Mouse (Mus musculus): ENCODE data around the gene Ky. TPM values are rescaled to one million over a fixed set of nuclear protein-coding genes. Genes with fewer than 3 reads are reported as not detected.

The Ky gene
- polyA plus RNA-seq, 1 experiment = not detected

DNA sequence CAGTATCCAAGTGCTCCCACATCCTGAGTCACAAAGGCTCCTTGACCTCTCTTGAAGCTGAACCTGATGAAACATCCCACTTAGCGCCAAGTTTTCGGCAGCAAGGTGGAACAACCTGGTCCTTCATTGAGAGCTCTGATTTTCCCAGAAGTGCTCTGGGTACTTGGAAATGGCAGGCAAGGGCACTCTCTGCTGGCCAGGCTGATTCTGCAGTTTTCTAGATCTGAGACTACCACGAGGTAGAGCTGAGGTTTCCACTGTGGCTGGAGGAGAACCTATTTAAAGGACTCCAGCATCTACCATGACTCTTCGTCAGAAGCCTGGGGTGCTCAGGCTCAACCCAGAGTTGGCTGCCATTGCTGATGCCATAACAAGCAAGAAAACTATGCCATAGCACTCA, 8.0 kb downstream of the Ky start:
- Histone ChIP-seq H3K27ac (ENCODE audit: control insufficient read depth, insufficient read depth, low read depth, low read length, poor library complexity) (no peak overlapping the region), H3K4me3 (replicated peaks; ENCODE audit: control insufficient read depth, low read depth, low read length) (no peak overlapping the region), H3K4me1 (ENCODE audit: control insufficient read depth, insufficient read depth, low read length) (no peaks in the 10 kb centered on the region)
- 69% methylated on average over 4 of the region's 4 CpGs for WGBS
- no peak for TF ChIP-seq POLR2A (IDR thresholded peaks at IDR 0.05; ENCODE audit: borderline replicate concordance, control insufficient read depth, low read depth, low read length)
- TF ChIP-seq CTCF (IDR thresholded peaks at IDR 0.05; ENCODE audit: control insufficient read depth, insufficient read depth, low read length) = no peak

DNA sequence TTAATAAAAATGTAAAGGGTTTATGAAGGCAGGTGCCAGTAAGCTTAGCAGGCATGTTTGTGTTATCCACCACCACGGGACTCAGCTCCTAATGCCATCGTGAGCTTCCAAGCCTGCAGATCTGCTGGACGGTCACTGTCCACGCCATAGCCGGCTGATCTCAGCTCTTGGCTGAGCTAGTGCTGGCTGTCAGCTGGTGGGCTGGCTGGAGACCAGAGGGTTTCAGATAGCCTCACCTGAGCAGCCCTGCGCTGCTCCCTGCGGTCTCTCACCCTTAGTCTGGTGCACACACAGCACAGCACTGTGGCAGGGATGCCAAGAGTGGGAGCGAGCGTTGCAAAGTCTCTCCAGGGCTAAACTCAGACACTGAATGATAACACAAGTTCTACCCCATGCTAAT, 12.9 kb downstream of the Ky start:
- no peak for TF ChIP-seq CTCF (IDR thresholded peaks at IDR 0.05; ENCODE audit: control insufficient read depth, insufficient read depth, low read length)
- TF ChIP-seq POLR2A (IDR thresholded peaks at IDR 0.05; ENCODE audit: borderline replicate concordance, control insufficient read depth, low read depth, low read length) = no peak
- 91% methylated on average over 9 of the region's 9 CpGs for WGBS
- Histone ChIP-seq H3K4me1 (ENCODE audit: control insufficient read depth, insufficient read depth, low read length) (no peaks in the 10 kb centered on the region; the same call in 1 of the 2 replicates), H3K4me3 (replicated peaks; ENCODE audit: control insufficient read depth, low read depth, low read length) (no peak overlapping the region), H3K27ac (ENCODE audit: control insufficient read depth, insufficient read depth, low read depth, low read length, poor library complexity) (no peak overlapping the region)

DNA sequence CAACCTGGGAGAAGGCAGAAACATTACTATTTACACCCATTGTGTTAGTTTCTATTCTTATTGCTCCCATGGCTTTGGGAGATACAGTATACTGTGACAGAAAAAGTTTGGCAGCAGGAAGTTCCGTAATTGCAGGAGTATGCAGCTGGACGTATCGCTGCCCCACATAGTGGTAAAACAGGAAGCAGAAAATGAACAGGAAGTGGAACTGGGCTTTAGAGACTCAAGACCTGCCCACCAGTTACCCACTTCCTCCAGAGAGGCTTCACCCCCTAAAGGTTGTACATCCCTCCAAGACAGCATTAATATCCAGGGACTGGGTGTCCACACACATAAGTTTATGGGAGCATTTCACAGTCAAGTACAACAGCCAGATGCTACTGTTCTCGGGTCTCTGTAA, 15.8 kb downstream of the Ky start:
- no peak overlapping the region for H3K4me3 ChIP-seq (replicated peaks; ENCODE audit: control insufficient read depth, low read depth, low read length)
- WGBS = 17% methylated on average over 4 of the region's 4 CpGs
- no peaks in the 10 kb centered on the region; the same call in 1 of the 2 replicates for H3K4me1 ChIP-seq (ENCODE audit: control insufficient read depth, insufficient read depth, low read length)
- TF ChIP-seq POLR2A (IDR thresholded peaks at IDR 0.05; ENCODE audit: borderline replicate concordance, control insufficient read depth, low read depth, low read length) (no peak), CTCF (IDR thresholded peaks at IDR 0.05; ENCODE audit: control insufficient read depth, insufficient read depth, low read length) (no peak)
- H3K27ac ChIP-seq (ENCODE audit: control insufficient read depth, insufficient read depth, low read depth, low read length, poor library complexity) = no peak overlapping the region

DNA sequence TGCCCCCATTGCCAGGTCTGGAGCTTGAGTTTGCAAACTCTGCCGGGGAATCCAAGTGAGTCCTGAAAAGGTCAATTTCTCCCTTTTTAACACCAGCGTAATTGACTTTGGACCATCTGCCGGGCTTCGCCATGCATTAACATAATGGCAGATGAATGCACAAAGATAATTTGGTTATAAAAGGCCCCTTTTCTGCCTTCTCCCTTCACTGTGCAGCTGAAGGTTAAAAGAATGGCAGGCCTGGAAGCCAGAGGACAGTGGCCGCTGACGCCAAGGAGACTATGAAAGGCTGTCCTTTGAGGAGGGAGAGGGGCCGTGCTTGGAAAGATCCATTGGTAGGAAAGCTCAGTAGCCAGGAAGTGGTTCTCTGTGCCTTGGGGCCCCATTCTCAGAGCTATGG, 22.6 kb downstream of the Ky start:
- TF ChIP-seq CTCF (IDR thresholded peaks at IDR 0.05; ENCODE audit: control insufficient read depth, insufficient read depth, low read length) (no peak), POLR2A (IDR thresholded peaks at IDR 0.05; ENCODE audit: borderline replicate concordance, control insufficient read depth, low read depth, low read length) (no peak)
- no peak overlapping the region for H3K27ac ChIP-seq (ENCODE audit: control insufficient read depth, insufficient read depth, low read depth, low read length, poor library complexity)
- 89% methylated on average over 7 of the region's 7 CpGs for WGBS
- H3K4me1 ChIP-seq (ENCODE audit: control insufficient read depth, insufficient read depth, low read length) = no peaks in the 10 kb centered on the region
- no peak overlapping the region for H3K4me3 ChIP-seq (replicated peaks; ENCODE audit: control insufficient read depth, low read depth, low read length)

DNA sequence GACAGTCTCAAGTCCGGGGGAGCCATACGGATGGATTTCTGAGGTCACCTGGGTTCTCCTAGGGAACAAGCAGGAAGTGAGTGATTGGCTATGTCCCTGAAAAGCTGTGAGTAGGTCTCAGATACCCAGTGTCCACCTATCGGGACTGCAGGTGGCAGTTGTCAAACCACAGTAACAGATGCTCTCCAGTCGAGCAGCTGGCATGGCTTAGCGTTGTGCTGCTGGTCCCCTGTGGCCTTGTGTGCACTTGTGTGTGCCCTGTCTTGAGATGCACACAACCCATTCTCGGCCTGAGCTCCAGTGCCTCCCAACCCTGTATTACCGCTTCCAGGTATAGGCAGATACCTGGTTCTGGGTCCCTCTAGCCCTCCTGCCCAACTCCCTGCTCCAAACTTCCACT, 23.0 kb downstream of the Ky start:
- Histone ChIP-seq H3K27ac (ENCODE audit: control insufficient read depth, insufficient read depth, low read depth, low read length, poor library complexity) (no peak overlapping the region), H3K4me3 (replicated peaks; ENCODE audit: control insufficient read depth, low read depth, low read length) (no peak overlapping the region), H3K4me1 (ENCODE audit: control insufficient read depth, insufficient read depth, low read length) (no peaks in the 10 kb centered on the region)
- WGBS = 76% methylated on average over 7 of the region's 7 CpGs
- TF ChIP-seq POLR2A (IDR thresholded peaks at IDR 0.05; ENCODE audit: borderline replicate concordance, control insufficient read depth, low read depth, low read length) (no peak), CTCF (IDR thresholded peaks at IDR 0.05; ENCODE audit: control insufficient read depth, insufficient read depth, low read length) (no peak)

DNA sequence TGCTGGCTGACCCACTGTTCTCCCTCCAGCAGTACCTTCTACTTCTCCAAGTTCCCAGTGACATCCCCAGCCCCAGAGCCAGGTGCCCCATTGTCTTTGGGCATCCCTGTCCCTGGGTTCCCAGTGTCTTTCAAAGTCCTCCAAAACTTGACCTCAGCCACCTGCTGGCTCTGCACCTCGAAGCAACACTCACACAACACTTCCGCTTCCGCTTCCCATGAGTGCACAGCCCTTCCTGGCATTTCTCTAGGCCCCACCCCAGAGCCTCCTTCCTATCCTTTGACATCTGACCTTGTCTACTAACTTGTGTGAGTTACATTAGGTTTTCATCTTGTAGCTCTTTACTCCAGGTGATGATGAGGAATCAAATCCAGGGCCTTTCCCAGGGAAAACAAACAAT, 23.5 kb downstream of the Ky start:
- Histone ChIP-seq H3K4me1 (ENCODE audit: control insufficient read depth, insufficient read depth, low read length) (no peaks in the 10 kb centered on the region), H3K4me3 (replicated peaks; ENCODE audit: control insufficient read depth, low read depth, low read length) (no peak overlapping the region), H3K27ac (ENCODE audit: control insufficient read depth, insufficient read depth, low read depth, low read length, poor library complexity) (no peak overlapping the region)
- TF ChIP-seq POLR2A (IDR thresholded peaks at IDR 0.05; ENCODE audit: borderline replicate concordance, control insufficient read depth, low read depth, low read length) (no peak), CTCF (IDR thresholded peaks at IDR 0.05; ENCODE audit: control insufficient read depth, insufficient read depth, low read length) (no peak)
- 69% methylated on average over 3 of the region's 3 CpGs for WGBS

DNA sequence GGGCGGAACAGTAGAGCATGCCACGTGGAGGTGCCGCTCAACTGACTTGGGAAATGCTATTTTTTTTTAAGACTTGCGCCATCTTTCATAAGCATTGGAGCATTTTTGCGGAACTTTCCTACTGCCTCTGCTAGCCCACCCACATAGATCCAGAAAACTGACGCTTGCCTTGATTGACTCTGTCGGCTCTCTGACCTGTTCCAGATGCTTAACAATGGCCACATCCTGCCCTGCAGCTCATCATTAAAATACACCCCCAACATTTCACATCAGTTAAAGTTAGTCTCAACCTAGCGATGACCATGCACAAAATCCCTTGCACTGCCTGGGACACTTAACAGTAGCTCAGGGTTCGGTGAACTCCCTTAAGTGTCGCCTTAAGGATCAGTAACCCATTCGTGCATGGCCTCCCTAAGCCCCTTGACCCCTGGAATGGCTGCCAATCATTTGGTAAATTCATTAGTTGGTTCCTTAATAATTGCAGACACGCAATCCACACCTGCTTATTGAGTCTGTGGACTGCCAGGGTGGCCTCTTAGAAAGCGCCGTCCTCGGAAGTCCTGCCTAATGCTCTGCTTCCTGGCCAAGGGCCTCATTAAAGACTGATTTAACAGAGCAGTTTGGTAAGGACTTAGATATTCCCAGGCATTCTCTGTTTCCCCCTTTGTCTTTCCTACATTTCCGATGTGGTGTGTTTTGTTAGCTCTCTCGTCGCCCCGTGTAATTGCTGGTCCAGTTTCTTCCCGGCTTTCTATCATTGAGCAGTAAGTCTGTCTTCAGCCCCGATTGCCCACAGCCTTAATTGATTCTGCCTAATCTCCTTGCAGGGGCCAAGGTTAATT, 25.7 kb downstream of the Ky start:
- H3K4me1 ChIP-seq (ENCODE audit: control insufficient read depth, insufficient read depth, low read length) = no peaks in the 10 kb centered on the region
- no peak overlapping the region for H3K27ac ChIP-seq (ENCODE audit: control insufficient read depth, insufficient read depth, low read depth, low read length, poor library complexity)
- 75% methylated on average over 21 of the region's 21 CpGs for WGBS
- TF ChIP-seq POLR2A (IDR thresholded peaks at IDR 0.05; ENCODE audit: borderline replicate concordance, control insufficient read depth, low read depth, low read length) (no peak), CTCF (IDR thresholded peaks at IDR 0.05; ENCODE audit: control insufficient read depth, insufficient read depth, low read length) (no peak)
- H3K4me3 ChIP-seq (replicated peaks; ENCODE audit: control insufficient read depth, low read depth, low read length) = no peak overlapping the region

DNA sequence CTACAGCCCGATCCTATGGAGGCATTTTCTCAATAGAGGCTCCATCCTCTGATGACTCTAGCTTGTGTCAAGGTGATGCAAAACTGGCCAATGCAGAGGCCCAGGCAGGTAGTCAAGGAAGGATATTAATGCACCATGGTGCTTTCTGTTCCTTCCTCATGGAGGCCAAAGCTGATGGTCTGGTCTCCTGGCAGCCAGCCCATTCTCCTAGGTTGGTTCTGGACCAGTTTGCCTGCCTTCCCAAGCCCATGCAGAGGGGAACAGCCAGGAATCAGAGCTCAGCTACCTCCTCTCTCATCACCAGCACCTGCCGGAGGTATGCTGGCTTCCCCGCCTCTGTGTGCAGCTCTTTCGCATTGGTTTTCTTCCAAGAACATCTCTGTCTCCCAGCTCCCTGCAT, 31.4 kb downstream of the Ky start:
- WGBS = 79% methylated on average over 4 of the region's 4 CpGs
- Histone ChIP-seq H3K4me1 (ENCODE audit: control insufficient read depth, insufficient read depth, low read length) (no peaks in the 10 kb centered on the region; the same call in 1 of the 2 replicates), H3K4me3 (replicated peaks; ENCODE audit: control insufficient read depth, low read depth, low read length) (no peak overlapping the region), H3K27ac (ENCODE audit: control insufficient read depth, insufficient read depth, low read depth, low read length, poor library complexity) (no peak overlapping the region)
- no peak for TF ChIP-seq CTCF (IDR thresholded peaks at IDR 0.05; ENCODE audit: control insufficient read depth, insufficient read depth, low read length)
- TF ChIP-seq POLR2A (IDR thresholded peaks at IDR 0.05; ENCODE audit: borderline replicate concordance, control insufficient read depth, low read depth, low read length) = no peak

All from bone marrow, adult 2 months (tissue).